Mouse (Mus musculus) T-helper 1 cell (primary cell): Measurements from ENCODE around the gene Cdkl5.

Experiments
- in situ Hi-C: fragments of 300-600 bp; cut with MboI, MseI; formaldehyde crosslinking; loops from one replicate; pipeline ENCODE4 v1.15.1; 2025; ENCODE audit warnings: high pct_unique_total_duplicates

Gene Cdkl5

DNA sequence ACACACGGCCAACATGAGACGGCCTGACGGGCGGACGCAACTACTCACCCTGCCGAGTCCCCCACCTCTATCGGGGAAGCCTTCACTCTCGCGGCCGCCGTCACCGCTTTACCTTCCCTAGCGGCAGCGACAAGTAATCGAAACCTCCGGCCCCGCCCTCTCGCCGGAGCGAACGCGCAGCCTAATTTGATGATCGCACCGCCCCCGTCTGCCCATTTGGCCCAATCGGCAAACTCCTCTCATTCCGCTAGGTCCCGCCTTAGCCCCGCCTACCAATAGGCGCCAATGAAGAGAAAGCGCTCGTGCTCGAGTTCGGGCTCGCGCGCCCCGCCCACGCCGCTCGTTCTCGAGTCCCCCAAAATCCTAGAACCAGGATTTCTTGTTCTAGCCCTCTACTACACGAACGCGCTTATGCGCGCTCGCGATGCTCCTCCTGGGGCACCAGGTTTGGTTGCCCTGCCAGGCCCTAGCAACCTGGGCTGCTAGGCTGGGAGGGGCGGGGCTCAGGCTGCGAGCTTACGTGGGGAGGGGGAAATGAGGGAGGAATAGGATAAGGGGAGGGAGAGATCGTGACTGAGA, at the start of gene Cdkl5:
Cdkl5 (minus strand) TSS at position 162 of the 579 bp plus-strand sequence.
- in situ Hi-C loops, result loop anchor here (10.0 kb wide), 1 partner anchor 230 kb away; the partner anchor contains the start of gene Rs1

DNA sequence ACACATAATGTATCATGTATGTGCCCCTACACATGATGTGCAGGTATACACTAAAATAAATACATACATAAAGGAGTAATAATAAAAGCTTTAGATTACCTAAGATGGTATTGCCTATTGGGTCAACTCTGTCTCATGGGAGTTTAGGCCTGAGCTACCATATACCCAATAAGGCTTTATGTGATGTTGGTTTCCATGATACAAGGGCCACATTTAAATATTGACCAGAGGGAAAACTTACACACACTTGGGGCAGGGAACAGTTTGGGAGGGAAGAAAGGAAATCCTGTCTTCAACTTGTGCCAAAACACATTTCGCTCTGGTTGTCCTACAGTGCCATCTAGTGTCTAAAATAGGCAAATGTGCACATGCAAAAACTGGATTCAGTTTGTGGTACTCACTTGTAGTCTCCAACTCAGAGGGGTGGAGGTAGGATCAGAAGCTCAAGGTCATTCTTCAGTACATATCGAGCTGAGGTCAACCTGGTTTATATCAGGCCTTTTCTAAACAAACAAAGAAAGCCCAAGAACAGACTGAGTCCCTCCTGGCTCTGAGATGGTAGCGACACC, 38.8 kb upstream of the Cdkl5 start:
- in situ Hi-C loops, result loop anchor here (5.0 to 25.0 kb wide), 3 partner anchors 101 to 846 kb away; no protein-coding TSS in a partner anchor

DNA sequence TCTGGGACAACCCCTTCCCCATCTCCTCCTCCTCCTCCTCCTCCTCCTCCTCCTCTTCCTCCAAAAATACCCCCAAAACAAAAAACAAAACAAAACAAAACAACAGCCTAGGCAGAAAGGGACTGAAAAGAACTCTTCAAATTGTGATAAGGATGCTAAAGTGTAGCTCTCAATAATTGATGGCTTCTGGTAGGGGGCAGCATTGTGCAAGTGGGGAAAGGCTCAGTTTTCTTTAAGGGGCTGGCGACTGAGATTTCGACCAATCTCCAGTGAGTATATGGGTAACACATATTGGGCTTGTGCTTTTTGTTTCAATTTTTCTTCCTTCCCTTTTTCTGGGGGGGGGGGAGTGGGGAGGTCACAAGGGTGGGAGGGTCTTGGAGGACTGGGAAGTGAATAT, 37.9 kb upstream of the Cdkl5 start:
- in situ Hi-C loops, result loop anchor here (5.0 to 25.0 kb wide), 3 partner anchors 100 to 845 kb away; no protein-coding TSS in a partner anchor

DNA sequence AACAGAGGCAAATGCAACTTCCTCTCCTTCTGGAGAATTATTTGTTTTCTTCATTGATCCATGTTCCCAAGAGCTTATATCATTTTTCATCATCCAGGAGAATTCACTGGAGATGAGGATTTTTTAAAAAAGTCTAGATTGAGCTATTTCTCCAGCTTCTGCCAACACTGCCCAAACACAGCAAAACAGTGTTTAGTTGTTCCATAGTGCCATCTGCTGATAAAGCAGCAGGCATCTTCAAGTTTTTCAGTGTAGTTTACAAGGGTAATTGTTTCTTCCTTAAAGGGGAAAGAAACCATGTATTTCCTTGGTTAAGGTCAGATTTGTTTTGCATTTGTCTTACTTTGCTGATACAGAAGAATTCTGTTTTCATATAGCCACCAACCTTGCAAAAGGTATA, 35.7 kb upstream of the Cdkl5 start:
- in situ Hi-C loops, result loop anchor here (5.0 to 25.0 kb wide), 3 partner anchors 98 to 843 kb away; no protein-coding TSS in a partner anchor

DNA sequence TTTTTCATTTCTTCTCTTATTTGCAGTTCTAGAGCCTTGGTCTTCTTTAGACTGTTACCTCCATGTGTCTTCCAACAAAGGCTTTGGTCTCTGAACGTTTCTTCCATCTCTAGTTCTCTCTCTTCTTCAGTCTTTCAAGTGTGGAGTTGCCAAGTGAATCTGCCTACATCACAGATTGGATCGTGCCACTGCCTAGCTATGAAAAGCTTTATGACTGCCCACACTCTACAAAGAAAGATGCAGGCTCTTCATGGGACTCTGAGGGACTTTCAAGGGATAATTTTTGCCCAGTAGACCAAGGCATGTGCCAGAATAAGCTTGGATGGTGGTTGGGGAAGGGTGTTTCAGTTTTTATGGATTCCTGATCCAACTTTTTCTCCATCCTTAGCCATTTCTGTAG, 30.0 kb upstream of the Cdkl5 start:
- in situ Hi-C loops, result no loop called here

DNA sequence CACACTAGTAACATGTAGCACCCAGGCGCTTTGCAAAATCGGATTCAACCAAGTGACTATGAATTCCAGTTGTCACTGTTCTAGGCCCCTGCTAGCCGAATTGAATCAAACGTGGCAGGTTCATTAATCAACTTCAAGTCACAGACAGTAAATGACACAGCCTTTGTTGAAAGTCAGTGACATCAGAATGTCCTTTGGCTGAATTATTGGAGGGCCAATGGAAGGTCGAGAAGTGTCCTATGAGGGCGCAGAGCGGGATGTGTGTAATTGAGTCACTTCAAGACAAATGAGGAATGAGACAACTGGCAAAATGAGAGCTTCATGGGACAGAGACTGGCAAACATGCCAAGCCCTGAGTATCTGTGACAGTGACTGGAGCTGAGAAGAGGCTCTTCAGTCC, 27.0 kb upstream of the Cdkl5 start:
- in situ Hi-C loops, result no loop called here

DNA sequence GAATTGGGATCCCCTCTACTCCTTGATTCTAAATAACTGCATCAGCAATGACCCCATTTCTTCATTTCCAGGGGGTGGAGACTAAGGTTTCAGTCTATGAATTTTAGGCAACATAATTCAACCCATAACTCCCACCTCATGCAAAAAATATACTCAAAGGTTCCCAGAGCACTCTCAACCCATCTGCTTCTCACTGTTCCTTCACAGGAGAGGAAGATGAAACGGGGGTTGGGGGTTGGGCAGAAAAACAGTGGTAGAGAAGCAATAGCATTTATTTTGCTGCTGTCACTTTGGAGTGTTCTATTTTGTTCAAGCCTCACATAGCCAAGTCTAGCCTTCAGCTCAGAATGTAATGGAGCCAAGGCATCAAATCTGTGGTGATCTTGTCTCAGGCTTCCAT, 23.7 kb upstream of the Cdkl5 start:
- in situ Hi-C loops, result no loop called here

DNA sequence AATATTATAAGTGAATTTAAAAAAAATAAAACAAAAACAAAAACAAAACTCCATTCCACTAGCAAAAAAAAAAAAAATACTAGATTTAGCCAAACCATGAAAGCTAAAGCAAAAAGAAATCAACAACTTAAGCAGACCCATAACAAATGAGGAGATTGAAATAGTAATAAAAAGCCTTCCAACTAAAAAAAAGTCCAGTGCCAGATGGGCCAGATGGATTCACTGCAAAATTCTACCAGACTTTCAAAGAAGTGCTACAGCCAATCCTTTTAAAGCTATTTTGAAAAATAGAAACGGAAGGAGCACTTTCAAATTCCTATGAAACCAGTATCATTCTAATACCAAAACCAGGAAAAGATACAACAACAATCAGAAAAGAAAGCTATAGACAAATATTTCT, 11.8 kb upstream of the Cdkl5 start:
- in situ Hi-C loops, result no loop called here

DNA sequence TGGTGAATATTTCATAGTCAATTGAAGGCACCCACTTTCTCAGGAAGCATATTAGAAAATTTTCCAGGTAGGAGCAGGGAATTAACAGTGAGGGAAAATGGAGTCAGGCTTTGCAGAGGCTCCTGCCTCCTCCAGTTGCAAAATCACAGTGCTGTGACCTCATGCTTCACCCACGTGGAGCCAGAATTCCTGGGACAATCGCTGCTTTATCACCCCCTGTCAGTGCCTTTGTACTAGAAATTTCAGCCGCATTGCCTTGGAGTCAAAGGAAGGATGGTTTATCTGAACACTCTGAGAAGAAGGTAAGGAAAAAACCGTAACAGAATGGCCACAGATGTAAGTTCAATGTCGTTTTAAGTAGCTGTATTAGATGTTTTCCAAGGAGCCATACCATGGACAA, 1.5 kb upstream of the Cdkl5 start:
- in situ Hi-C loops, result loop anchor here (10.0 kb wide), 1 partner anchor 231 kb away; the partner anchor contains the start of gene Rs1

DNA sequence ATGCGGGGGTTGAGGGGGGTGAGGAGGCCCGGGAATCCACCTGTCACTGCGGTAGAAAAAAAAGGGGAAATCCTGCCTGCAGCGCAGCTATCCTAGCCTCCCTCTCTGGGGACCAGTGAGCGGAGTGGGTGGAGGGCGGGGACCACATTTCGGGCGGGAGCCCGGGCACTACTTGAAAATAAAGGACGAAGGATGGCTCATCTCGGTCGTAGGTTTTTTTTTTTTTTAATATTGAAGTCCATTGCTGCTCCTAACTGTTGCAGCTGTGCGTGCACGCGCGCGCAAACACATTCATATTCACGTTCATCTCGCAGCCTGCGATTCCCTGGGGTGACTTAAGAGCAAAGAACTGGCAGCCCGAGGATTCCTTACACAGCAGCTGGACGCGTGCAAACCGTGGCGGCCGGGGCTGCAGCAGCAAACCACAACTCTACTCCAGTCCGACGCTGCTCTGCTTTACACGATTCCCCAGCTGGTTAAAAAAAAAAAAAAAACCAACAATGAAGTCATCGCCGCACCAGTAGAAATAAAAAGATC, 695 bp upstream of the Cdkl5 start:
- in situ Hi-C loops, result loop anchor here (10.0 kb wide), 1 partner anchor 230 kb away; the partner anchor contains the start of gene Rs1

DNA sequence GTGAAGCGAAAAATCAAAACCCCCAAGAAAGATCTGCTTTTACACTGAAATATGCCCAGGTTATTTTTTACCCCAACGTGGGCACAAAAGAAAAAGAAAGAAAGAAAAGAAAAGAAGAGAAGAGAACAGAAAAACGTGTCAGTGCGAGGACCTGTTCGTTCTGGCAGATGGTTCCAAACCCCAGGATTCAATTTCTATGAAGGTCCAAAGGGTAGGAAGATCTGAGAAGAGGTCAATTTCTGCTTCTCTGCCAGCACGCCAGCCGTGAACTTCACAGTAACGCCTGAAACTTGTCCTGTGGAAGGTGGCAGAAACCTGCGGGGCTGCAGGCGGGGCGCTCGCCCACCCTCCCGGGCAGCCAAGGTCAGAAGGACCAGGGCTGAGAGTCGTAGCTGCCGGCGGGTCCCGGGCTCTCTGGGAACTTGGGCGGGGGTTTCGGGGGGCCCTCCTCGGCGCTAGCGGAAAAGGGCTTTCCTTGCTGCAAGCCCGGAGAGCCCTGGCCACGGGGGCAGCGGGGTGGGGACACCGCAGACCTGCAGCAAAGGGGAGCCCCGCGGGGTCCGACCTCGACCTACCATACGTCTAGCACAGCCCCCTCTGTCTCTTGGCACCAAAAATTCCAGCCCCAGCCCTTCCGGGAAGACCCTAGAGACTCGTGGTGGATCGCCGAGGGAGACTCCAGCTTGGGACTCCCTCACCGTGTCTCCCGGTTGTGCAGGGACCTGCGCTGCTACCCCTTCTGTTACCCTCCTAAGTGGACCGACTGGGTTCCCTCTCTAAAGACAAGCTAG, 560 bp downstream of the Cdkl5 start:
- in situ Hi-C loops, result loop anchor here (10.0 kb wide), 1 partner anchor 229 kb away; the partner anchor contains the start of gene Rs1

DNA sequence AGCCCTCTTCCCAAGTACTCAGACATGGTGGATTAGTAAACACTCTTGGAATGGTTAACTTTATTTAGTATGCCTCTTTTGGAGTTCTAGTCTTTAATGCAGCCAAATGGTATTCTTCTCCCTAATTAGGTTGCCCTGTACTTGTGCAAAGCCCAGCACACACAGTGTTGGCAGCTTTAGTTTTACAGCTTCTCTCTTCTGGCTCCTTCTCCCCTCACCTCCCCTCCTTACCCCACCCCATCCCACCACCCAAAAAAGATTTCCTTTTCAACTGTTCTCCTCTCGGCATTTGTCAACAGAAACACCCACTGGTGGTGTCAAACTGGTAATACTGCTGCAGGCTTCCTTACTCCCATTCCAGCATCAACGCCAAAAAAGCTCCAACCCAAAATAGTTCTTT, 1.8 kb downstream of the Cdkl5 start:
- in situ Hi-C loops, result loop anchor here (10.0 kb wide), 1 partner anchor 228 kb away; the partner anchor contains the start of gene Rs1

DNA sequence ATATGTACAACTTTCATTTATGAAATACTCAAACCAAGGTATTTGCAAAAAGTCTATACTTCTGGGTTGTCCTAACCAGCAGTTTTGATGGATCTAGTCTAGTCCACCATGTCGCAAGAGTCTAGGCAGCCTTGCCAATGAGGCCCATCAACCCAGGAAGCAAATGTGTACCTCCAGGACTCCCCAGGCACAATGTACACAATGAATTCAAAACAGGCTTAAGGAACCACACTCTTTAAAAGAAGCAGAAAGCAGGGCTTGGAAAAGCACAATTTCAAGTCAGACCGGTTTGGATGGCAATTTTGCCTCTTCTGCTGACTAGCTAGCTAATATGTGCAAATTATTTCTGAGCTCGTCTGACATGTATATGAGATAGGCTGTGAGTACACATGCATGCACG, 4.2 kb downstream of the Cdkl5 start:
- in situ Hi-C loops, result loop anchor here (10.0 kb wide), 1 partner anchor 225 kb away; the partner anchor contains the start of gene Rs1

DNA sequence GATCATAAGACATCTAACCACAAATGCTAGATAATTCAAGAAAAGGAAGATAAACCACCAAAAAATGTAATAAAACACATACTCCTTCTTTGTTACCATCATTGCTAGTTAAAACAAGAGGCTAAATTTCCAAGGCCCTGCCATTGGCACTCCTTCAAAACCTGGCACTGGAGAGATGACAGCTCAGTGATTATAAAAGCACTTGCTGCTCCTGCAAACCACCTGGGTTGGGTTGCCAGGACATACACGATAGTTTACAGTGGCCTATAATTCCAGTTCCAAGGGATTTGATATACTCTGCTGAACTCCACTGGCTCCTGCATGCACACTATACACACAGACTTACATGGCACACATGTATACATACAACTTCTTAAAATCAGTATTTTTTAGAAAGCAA, 16.6 kb downstream of the Cdkl5 start:
- in situ Hi-C loops, result no loop called here

DNA sequence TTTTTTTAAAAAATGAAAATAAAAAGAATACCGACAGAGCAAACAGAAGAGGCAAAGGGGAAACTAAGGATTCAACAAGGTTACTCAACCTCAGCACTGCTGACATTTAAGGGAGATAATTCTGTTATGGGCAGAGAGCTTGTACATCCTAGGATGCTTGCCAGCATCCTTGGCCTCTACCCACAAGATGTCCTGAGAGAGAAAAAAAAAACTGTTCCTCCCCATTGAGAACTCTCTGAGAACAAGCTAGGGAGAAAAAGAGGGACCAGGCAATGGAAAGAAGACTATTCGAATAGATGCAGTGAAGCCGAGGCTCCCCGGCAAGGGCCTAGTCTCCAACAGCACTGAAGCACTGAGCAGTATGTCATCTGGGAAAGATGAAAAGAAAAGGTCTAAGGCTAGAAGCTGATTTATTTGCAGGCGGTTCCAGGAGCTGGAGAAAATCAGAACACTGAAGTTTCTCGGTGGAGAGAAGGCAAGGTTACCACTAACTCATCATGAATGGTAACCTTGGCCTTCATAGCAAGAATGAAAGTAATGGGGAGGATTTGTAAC, 22.4 kb downstream of the Cdkl5 start:
- in situ Hi-C loops, result loop anchor here (5.0 kb wide), 1 partner anchor 1455 kb away; no protein-coding TSS in a partner anchor

DNA sequence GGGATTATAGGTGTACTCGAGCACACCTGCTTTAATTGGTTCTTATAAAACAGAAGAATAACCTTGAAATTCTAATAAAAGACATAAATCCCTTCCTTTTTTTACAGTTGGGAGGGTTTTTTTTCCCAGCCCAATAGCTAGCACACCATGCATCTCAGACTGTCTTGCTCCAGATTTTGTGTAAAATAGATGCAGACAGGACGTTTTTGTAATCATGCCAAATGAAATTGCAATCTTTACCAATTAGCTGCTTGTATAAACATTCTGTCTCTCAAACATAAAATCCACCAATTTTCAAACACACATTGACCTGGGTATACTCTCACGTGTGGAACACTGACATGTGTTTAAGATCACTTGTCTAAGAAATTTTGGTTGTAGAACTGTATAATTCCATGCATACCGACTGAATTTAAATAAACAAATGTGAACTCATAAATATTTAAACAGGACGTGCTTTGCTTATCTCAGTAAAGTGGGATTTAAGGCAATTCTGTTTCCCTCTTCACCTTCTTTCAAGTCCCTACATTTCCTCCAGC, 35.8 kb downstream of the Cdkl5 start:
- in situ Hi-C loops, result no loop called here

DNA sequence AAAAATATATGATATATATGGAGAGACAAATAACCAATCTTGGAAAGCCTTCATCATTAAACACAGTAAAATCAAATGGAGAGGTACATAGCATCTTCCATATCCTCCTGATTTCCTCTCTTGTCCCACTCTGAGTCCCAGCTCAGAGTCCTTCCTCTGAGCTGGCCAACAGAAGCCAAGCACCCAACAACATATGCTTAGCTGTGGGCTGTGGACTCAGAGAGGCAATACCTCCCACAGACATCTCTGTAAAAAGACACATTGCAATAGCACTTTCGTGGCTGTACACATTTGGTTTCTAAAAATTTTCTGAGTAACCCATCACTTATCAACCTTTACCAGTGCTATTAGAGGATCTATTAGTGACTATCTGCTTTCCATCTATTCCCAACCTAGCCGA, 44.9 kb downstream of the Cdkl5 start:
- in situ Hi-C loops, result no loop called here

DNA sequence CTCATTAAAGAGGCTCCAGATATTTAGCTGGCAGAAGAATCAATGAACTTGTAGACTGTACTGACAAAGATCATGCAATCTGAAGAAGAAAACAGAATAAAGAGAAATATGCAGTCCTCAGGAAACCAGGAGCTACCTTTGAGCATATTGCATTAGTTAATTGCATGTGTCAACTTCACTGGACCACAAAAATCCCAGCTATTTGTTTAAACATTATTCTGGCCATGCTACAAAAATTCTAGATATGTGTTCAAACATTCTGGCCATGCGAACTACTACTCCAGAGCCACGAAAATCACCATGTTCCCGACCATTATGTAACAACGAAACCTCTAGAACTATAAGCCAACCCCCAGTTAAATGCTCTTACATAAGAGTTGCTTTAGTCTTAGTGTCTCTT, 49.8 kb downstream of the Cdkl5 start:
- in situ Hi-C loops, result no loop called here

DNA sequence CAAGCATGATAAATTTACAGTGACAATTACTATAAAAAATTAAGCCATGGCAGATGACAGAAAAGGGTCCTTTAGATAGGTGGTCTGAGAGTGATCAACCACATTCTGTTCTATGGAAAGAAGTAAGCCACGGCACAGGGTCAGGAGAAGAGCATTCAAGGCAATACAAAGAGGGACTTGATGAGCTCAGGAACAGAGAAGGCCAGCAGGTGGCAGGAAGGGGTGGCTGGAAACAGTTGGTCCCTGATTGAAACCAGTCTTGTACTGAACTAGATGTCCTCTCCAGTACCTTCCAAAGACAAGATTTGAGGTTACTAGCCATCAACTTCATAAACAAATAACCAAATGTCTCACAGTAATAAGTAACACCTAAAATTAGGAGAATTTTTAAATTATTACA, 59.0 kb downstream of the Cdkl5 start:
- in situ Hi-C loops, result loop anchor here (10.0 kb wide), 1 partner anchor 1739 kb away; no protein-coding TSS in a partner anchor

DNA sequence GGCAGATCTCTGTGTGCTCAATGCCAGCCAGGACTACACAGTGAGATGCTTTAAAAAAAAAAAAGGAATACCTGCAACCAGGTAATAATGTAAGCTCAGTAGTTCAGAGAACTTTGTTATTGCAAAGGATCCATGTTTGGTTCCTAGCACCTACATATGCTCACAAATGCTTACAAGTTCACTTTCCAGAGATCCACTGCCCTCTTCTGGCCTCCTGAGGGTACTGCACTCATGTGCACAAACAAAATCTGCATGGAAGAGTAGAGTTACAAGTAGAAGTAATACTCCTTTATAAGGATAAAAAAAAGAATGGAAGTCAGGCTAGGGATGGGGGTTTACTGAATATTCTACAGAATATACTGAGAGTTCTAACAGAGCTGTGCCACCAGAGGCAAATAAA, 63.8 kb downstream of the Cdkl5 start:
- in situ Hi-C loops, result loop anchor here (5.0 to 10.0 kb wide), 2 partner anchors 102 to 1744 kb away; no protein-coding TSS in a partner anchor

DNA sequence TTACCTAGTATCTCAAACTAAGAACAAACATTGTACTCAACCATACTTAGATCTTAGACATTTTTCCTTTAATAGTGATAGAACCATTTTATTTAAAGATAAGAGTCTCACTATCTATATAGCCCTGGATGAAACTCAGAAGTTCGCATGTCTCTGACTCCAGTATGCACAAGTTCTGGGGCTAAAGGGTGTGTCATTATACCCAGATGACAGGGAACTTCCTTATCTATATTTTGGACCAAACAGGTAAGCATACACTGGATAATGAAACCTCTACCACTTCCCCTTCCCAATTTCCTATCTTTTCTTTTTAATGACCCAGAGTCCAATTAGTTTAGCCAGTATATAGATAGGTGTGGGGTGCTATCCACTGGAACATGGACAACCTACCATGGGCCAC, 65.6 kb downstream of the Cdkl5 start:
- in situ Hi-C loops, result no loop called here
